In genomic region chr7:65704818-65705242, GRCm38 (mm10) we compare ENCODE assay signal across 8 mouse cellular contexts. TPM values are rescaled to one million over a fixed set of nuclear protein-coding genes. Genes with fewer than 3 reads are reported as not detected.
DNase-seq lines count a peak whose midpoint lies in the region; ATAC-seq and TF ChIP-seq lines count a peak whose summit lies in the region.

No protein-coding gene starts in this region.

- no peaks in the 10 kb centered on the region for H3K9me3 ChIP-seq in embryonic facial prominence, embryonic 15.5 days (replicated peaks)
- no peaks in the 10 kb centered on the region for H3K9me3 ChIP-seq in limb, embryonic 13.5 days
- H3K9me3 ChIP-seq in midbrain, embryonic 15.5 days = no peaks in the 10 kb centered on the region

- peak overlapping the region; percentile 48 for H3K4me2 ChIP-seq in embryonic facial prominence, embryonic 15.5 days (replicated peaks)
- peak overlapping the region; percentile 59 for H3K4me2 ChIP-seq in limb, embryonic 13.5 days (replicated peaks)
- H3K4me2 ChIP-seq in midbrain, embryonic 15.5 days = peak overlapping the region; percentile 19; the same call in 1 of the 2 replicates

- peaks cover 3% of the 10 kb centered on the region for H3K27me3 ChIP-seq in C2C12 (ENCODE audit: control insufficient read depth, insufficient read depth, insufficient read length)
- no peaks in the 10 kb centered on the region for H3K27me3 ChIP-seq in embryonic facial prominence, embryonic 15.5 days
- no peaks in the 10 kb centered on the region for H3K27me3 ChIP-seq in limb, embryonic 13.5 days
- no peaks in the 10 kb centered on the region for H3K27me3 ChIP-seq in midbrain, embryonic 15.5 days (replicated peaks)
- no peaks in the 10 kb centered on the region for H3K27me3 ChIP-seq in spleen, adult 2 months (ENCODE audit: control insufficient read depth, insufficient read depth, low read length)

- H3K36me3 ChIP-seq in C2C12 (ENCODE audit: control insufficient read depth, insufficient read depth) = peaks cover 3% of the 10 kb centered on the region
- H3K36me3 ChIP-seq in embryonic facial prominence, embryonic 15.5 days = peaks cover 26% of the 10 kb centered on the region
- H3K36me3 ChIP-seq in limb, embryonic 13.5 days = peaks cover 27% of the 10 kb centered on the region
- H3K36me3 ChIP-seq in midbrain, embryonic 15.5 days (replicated peaks) = peaks cover 18% of the 10 kb centered on the region; the same call in 1 of the 2 replicates
- peaks cover 17% of the 10 kb centered on the region for H3K36me3 ChIP-seq in spleen, adult 2 months (ENCODE audit: control insufficient read depth, insufficient read depth, low read length)

- no peaks in the 10 kb centered on the region for H3K79me3 ChIP-seq in C2C12 (ENCODE audit: low read depth)

- H3ac ChIP-seq in C2C12 (ENCODE audit: control insufficient read depth, insufficient read length, low read depth) = no peak overlapping the region

- no peaks in the 10 kb centered on the region for H3K4me1 ChIP-seq in bone marrow macrophage, adult 2 months (ENCODE audit: control insufficient read depth, insufficient read depth, low read length)
- peaks cover 5% of the 10 kb centered on the region; the same call in 1 of the 2 replicates for H3K4me1 ChIP-seq in embryonic facial prominence, embryonic 15.5 days
- peaks cover 6% of the 10 kb centered on the region; the same call in 1 of the 2 replicates for H3K4me1 ChIP-seq in limb, embryonic 13.5 days
- peaks cover 4% of the 10 kb centered on the region; the same call in 1 of the 2 replicates for H3K4me1 ChIP-seq in midbrain, embryonic 15.5 days
- no peaks in the 10 kb centered on the region for H3K4me1 ChIP-seq in spleen, adult 2 months (ENCODE audit: control insufficient read depth, insufficient read depth, insufficient read length)

- WGBS in embryonic facial prominence, embryonic 15.5 days = 7% methylated on average over 10 of the region's 10 CpGs
- 14% methylated on average over 10 of the region's 10 CpGs for WGBS in limb, embryonic 13.5 days
- 11% methylated on average over 10 of the region's 10 CpGs for WGBS in midbrain, embryonic 15.5 days
- WGBS in spleen, adult 2 months = 3% methylated on average over 10 of the region's 10 CpGs

- no peak for ATAC-seq in embryonic facial prominence, embryonic 15.5 days (ENCODE audit: insufficient number of reproducible peaks, low FRiP score, low TSS enrichment, low read depth)
- ATAC-seq in limb, embryonic 13.5 days (ENCODE audit: low FRiP score, low read depth) = no peak
- peak; percentile 51 for ATAC-seq in midbrain, embryonic 15.5 days (replicated peaks)

- peak; percentile 79 for DNase-seq in heart, adult 8-10 months (ENCODE audit: low spot score)
- peak; percentile 51 to 83 for DNase-seq in kidney, adult 8-10 months
- peak; percentile 27 to 50 for DNase-seq in spleen, adult 2 months (ENCODE audit: low read depth in 1 of 2, low spot score in 2 of 2)

- peak; percentile 87 for TF ChIP-seq CTCF in C2C12 (IDR thresholded peaks at IDR 0.05; ENCODE audit: control insufficient read depth, insufficient read depth, insufficient read length)
- TF ChIP-seq CTCF in bone marrow macrophage, adult 2 months (IDR thresholded peaks at IDR 0.05; ENCODE audit: low read depth, low read length) = peak; percentile 98
- TF ChIP-seq CTCF in spleen, adult 2 months (IDR thresholded peaks at IDR 0.05; ENCODE audit: extremely low read depth, insufficient read depth, insufficient read length, insufficient replicate concordance) = peak; percentile 91; the same call in 1 of the 2 replicates

- no peak overlapping the region for H3K27ac ChIP-seq in bone marrow macrophage, adult 2 months (ENCODE audit: insufficient read depth, low read depth, low read length)
- no peak overlapping the region for H3K27ac ChIP-seq in embryonic facial prominence, embryonic 15.5 days (replicated peaks)
- no peak overlapping the region for H3K27ac ChIP-seq in limb, embryonic 13.5 days
- H3K27ac ChIP-seq in midbrain, embryonic 15.5 days = no peak overlapping the region
- H3K27ac ChIP-seq in spleen, adult 2 months (ENCODE audit: insufficient read depth, low read length) = no peak overlapping the region

- TF ChIP-seq POLR2A in bone marrow macrophage, adult 2 months (IDR thresholded peaks at IDR 0.05; ENCODE audit: borderline replicate concordance, low read depth, low read length) = no peak
- no peak for TF ChIP-seq POLR2A in spleen, adult 2 months (IDR thresholded peaks at IDR 0.05; ENCODE audit: low read depth, low read length)

- H3K4me3 ChIP-seq in C2C12 (ENCODE audit: insufficient read depth, poor library complexity, severe bottlenecking) = no peak overlapping the region
- peak overlapping the region; percentile 40 for H3K4me3 ChIP-seq in bone marrow macrophage, adult 2 months (ENCODE audit: insufficient read depth, low read length)
- peak overlapping the region; percentile 32 for H3K4me3 ChIP-seq in embryonic facial prominence, embryonic 15.5 days (replicated peaks)
- peak overlapping the region; percentile 26 for H3K4me3 ChIP-seq in limb, embryonic 13.5 days
- H3K4me3 ChIP-seq in midbrain, embryonic 15.5 days = no peak overlapping the region
- peak overlapping the region; percentile 54 for H3K4me3 ChIP-seq in spleen, adult 2 months (ENCODE audit: extremely low read depth, insufficient read depth, insufficient read length)

- H3K9ac ChIP-seq in embryonic facial prominence, embryonic 15.5 days = no peak overlapping the region
- H3K9ac ChIP-seq in limb, embryonic 13.5 days = no peak overlapping the region
- H3K9ac ChIP-seq in midbrain, embryonic 15.5 days = no peak overlapping the region

- no peaks in the 10 kb centered on the region for H3K79me2 ChIP-seq in C2C12 (ENCODE audit: control insufficient read depth, insufficient read depth)

TF ChIP-seq in C2C12, 6 proteins besides CTCF, POLR2A, EP300 and RAD21:
- TF ChIP-seq CEBPB (IDR thresholded peaks at IDR 0.05; ENCODE audit: low read depth) = no peak
- TF ChIP-seq MYOG (IDR thresholded peaks at IDR 0.05; ENCODE audit: control insufficient read depth, extremely low read depth, insufficient read length) = no peak
- TF ChIP-seq MAX (IDR thresholded peaks at IDR 0.05) = no peak
- no peak for TF ChIP-seq FOSL1 (IDR thresholded peaks at IDR 0.05; ENCODE audit: insufficient read depth, low read length, poor library complexity, severe bottlenecking)
- TF ChIP-seq USF1 (IDR thresholded peaks at IDR 0.05; ENCODE audit: low read depth) = no peak
- no peak for TF ChIP-seq MYOD1 (IDR thresholded peaks at IDR 0.05; ENCODE audit: control insufficient read depth, insufficient read length, low read depth)

RNA-seq across cellular contexts. Expression of gene Tm2d3, which starts 13.9 kb away (rescaled TPM):
- 32.8 TPM for polyA plus RNA-seq in C2C12 (2012; fragmentation: generic; extraction: Trizol)
- 49.0 and 50.5 TPM in 2 replicates for polyA plus RNA-seq in bone marrow macrophage, adult 2 months (2012; ENCODE audit: insufficient read depth, insufficient read length, missing spikeins)
- 75.4 and 87.6 TPM in 2 replicates for polyA plus RNA-seq in embryonic facial prominence, embryonic 15.5 days (2015; fragmentation: Nextera tagmentation; extraction: Ambion mirVana)
- 10 to 100 TPM; 21.2 to 25.2 (median 21.8) TPM for total RNA-seq in heart, adult 8-10 months (2022)
- 83.0 and 83.6 TPM in 2 replicates for polyA plus RNA-seq in limb, embryonic 13.5 days (2015; fragmentation: Nextera tagmentation; extraction: Ambion mirVana)
- polyA plus RNA-seq in midbrain, embryonic 15.5 days (2015; fragmentation: Nextera tagmentation; extraction: Ambion mirVana) = 80.8 and 81.4 TPM in 2 replicates
- 46.4 and 82.0 TPM in 2 replicates for polyA plus RNA-seq in spleen, adult 2 months (2012; rRNA removed)

Comparison
In these comparisons a context has a peak if more than half of its experiments do, and no peak if none do; other contexts are left out.
1. H3K4me3 ChIP-seq: peak in bone marrow macrophage, adult 2 months (single experiment), embryonic facial prominence, embryonic 15.5 days (single experiment), limb, embryonic 13.5 days (single experiment) and spleen, adult 2 months (single experiment); none in C2C12 (single experiment) and midbrain, embryonic 15.5 days (single experiment).
2. Peak in every context shown above with its lines, with median percentiles within 50 percentile points of each other: CTCF ChIP-seq, H3K4me2 ChIP-seq and DNase-seq.